Mouse (Mus musculus) cerebellum, adult 11 months (tissue): Measurements from ENCODE around the gene Ddo.

Experiments used
- DNase-seq: peaks from one replicate; pipeline ENCODE4 v3.0.0; 2022

The Ddo gene

DNA sequence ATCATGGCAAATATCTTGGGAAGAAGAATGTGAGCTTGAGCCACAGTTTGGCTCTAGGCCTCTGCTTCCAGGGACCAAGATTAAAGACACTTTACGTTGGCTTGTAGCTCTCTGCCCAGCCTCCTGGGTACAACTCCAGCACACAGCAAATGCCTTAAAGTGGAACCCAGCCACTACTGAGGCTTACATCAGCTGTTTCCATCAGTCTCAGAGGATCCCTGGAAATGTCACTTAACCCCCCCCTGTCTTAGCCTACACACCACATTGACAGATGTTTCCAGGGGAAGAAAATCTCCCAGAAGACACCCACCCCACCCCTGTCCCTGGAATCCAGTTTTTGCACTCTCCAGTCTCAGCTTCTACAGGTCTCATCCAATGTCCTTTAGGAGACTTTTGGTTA is 37.1 kb downstream of the Ddo start:
- DNase-seq: no peak

- DNase-seq: no peak
Measured at GRCm38 (mm10) chr10:40668640-40669039, 38.8 kb downstream of the Ddo start.

- no peak for DNase-seq
Measured at GRCm38 (mm10) chr10:40672587-40673296, 42.9 kb downstream of the Ddo start.

GRCm38 (mm10) chr10:40673297-40673665 is 43.5 kb downstream of the Ddo start:
- DNase-seq: no peak

DNA sequence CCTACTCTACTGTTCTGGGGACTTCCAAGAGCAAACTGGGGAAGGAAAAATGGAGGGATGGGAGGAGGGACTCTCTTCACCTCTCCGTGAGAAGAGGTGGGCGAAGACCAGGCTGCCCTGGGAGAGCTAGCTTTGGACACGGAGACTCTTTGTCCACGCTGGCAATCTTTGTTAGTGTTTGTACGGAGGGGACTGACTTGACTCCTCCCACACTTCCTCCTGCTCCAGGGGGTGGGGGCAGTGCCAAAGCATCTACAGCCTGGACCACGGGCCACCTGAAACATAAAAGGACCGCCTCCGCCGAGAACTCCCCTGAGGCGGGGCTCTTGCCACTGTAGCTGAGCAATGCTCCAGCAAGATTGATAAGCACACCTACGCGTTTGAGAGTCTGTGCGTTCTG is 44.3 kb downstream of the Ddo start:
- no peak for DNase-seq

- no peak for DNase-seq
Measured at GRCm38 (mm10) chr10:40675921-40676320, 46.1 kb downstream of the Ddo start.

GRCm38 (mm10) chr10:40678477-40678876 is 48.7 kb downstream of the Ddo start:
- no peak for DNase-seq

GRCm38 (mm10) chr10:40682470-40682869 is 52.7 kb downstream of the Ddo start:
- peak; percentile 16 for DNase-seq

DNA sequence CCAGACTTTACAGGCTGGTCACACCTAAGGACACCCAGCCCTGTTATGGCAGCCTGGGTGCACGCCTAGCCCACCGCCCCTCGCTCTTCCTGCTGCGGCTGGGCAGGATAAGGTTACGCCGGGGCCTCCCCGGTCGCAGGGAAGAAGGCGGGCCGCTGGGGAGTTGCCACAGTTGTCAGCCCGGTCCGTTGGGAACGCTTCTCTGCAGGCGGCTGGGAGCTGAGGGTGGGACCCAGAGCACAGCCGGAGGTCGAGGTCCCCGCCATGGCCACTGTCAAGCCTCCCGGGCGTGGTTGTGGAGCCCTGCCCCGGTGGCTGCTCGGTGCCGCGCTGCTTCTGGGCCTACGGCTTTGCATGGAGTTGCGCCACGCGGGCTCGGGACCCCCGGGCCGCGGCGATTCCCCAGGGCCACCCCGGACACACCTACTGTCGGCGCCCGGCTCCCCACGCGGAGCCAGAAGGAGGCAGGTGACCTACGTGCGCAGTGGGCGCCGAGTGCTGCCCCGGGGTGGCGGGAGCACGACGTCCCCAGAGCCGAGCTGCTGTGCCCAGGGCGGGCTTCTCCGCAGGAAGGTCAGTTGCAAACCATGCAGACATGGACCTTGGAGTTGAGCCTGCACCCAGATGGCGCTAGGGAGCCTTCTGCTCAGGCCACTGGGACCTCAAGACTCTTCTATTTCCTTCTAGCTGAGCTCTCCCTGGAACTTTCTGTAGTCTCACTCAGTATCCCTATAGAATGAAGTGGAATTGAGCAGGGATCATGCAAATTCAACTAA is 53.5 kb downstream of the Ddo start, which contains the start of gene Mettl24:
TSS of gene Mettl24 (plus strand) at position 191 of the 776 bp plus-strand sequence.
- peak; percentile 71 for DNase-seq

GRCm38 (mm10) chr10:40683868-40684253 is 54.0 kb downstream of the Ddo start:
- no peak for DNase-seq

GRCm38 (mm10) chr10:40684326-40684725 is 54.5 kb downstream of the Ddo start:
- DNase-seq: no peak

- no peak for DNase-seq
Measured at GRCm38 (mm10) chr10:40685641-40686040, 55.8 kb downstream of the Ddo start.

DNA sequence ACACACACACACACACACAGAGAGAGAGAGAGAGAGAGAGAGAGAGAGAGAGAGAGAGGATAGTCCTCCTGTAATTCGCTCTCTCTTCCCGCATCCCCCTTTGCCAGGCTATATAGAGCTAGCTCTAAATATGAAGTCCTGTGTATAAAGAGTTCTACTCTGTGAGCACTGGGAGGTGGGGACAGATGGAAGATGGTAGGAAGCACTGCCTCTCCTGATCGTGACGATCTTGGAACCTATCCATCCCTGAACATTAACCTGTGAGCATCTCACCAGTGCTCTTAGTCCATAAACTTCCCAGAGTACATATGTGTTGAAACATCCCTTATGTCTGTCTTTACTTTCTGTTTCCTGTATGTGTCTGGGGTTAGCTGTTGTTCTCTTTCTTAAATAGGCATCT is 57.2 kb downstream of the Ddo start:
- DNase-seq: no peak

DNA sequence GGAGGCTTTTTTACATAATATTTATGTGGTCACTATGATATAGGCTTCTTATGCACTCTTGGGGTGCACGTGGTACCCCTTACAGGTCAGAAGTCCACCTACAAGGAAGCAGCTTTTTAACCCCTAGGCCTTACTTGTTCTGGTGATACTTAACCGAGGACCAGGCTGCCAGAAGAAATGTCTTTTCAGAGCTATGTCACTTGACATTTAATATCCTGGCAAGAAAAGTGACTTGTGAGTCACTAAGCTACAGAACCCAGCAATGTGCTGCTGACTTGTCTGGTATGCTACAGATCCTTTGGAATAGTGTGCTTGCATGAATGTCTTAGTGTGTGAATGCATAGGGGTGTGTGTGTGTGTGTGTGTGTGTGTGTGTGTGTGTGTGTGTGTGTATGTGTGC is 57.6 kb downstream of the Ddo start:
- no peak for DNase-seq

DNA sequence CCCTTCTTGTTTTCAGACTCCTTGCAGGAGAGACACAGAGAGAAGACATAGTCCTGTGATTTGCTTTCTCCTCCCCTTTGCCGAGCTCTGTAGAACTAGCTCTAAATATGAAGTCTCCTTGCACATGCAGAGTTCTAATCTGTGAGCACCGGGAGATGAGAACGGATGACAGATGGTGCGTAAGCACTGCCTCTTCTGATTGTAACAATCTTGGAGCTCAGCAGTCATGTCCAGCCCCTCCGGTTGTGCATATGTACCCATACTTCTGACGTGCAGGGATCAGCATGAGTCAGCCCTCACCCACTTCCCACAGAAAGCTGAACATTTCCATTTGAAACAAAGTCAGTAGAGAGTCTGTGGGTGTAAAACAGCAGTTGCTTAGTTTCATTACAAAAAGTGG is 58.5 kb downstream of the Ddo start:
- no peak for DNase-seq

GRCm38 (mm10) chr10:40688873-40689272 is 59.1 kb downstream of the Ddo start:
- no peak for DNase-seq

DNA sequence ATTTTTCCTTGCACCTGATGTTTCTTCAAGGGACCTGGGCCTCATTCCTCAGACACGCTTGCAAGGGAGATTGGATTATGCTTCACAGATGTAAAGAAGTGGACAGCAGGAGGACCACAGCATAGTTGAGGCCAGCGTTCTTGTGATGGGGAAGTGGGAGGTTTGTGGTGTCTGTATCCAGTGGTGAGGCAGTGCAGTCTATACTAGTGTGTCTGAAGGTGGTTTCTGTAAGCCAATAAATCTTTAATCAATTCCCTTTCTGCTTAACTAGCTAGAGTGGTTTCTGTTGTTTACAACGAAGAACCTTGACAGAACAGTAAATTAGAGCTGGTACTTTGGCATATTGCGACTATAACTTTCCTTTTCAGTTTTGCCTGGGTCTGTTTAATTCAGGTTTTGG is 68.8 kb downstream of the Ddo start:
- DNase-seq: no peak

DNA sequence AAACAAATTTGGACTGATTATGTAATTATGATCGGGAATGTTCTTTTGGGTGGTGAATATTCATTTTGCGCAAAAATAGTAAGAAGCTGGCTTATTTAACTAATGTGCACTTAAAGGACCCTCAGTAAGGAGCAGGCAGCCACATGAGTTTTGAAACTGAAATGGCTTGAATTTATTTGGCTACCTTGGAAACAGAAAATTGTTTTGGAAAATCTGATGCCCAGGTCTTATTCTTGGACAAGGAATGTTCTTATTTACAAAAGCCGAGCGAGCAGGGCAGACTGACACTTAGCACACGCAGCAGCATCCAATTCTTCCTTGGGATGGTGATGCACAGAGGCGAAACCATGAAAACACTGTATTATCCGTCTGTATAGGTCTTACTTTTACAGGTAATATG is 81.3 kb downstream of the Ddo start:
- DNase-seq: no peak

- DNase-seq: no peak
Measured at GRCm38 (mm10) chr10:40713018-40713608, 83.3 kb downstream of the Ddo start.

- no peak for DNase-seq
Measured at GRCm38 (mm10) chr10:40713829-40714228, 84.0 kb downstream of the Ddo start.

DNA sequence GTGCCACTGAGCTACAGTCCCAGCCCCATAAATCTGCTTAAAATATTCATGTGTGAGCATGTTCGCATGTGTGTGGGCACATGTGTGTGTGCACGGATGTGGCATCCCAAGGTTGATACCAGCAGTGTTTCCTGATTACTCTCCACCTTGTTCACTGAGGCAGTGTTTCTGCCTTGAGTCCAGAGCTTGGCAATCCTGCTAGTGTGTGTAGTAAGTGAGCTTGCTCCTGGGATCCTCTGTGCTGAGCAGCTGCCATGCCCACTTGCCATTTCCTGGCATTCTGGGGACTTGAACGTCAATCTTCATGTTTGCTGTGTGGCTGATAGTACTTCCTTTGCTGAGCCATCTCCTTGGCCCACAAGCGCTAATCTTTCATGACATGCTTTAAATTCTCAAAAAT is 85.3 kb downstream of the Ddo start:
- DNase-seq: no peak

- no peak for DNase-seq
Measured at GRCm38 (mm10) chr10:40716296-40716695, 86.5 kb downstream of the Ddo start.

GRCm38 (mm10) chr10:40716713-40717112 is 86.9 kb downstream of the Ddo start:
- DNase-seq: no peak

DNA sequence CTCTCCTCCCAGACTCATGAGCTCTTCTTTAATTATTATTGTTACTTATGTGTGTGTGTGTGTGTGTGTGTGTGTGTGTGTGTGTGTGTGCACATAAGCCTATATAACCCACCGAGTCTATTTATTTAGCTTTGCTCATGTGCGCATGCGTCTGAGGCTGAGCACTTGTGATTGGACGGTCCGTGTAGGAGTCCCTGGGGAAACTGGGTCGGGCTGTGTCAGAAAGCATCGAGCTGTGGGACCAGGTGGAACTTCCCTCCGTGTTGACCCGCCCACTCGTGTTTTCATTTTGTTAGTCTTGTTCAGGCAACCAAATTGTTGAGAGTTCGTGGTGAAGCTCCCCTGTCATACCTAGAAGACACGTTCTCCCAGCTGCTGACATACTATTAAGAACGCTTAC is 88.6 kb downstream of the Ddo start:
- DNase-seq: no peak
